8 mouse cellular contexts compared by ENCODE assay signal in genomic region chr12:76177000-76177863, GRCm38 (mm10). TPM values are rescaled to one million over a fixed set of nuclear protein-coding genes. Genes with fewer than 3 reads are reported as not detected.
DNase-seq lines count a peak whose midpoint lies in the region; ATAC-seq and TF ChIP-seq lines count a peak whose summit lies in the region.

Gene Esr2 (minus strand): TSS chr12:76177259.

- H3K4me1 ChIP-seq in kidney, adult 2 months (ENCODE audit: control insufficient read depth, insufficient read depth, low read length) = no peaks in the 10 kb centered on the region
- H3K4me1 ChIP-seq in embryonic facial prominence, embryonic 14.5 days (ENCODE audit: control insufficient read depth, insufficient read depth, low read length) = no peaks in the 10 kb centered on the region
- H3K4me1 ChIP-seq in hindbrain, embryonic 14.5 days (replicated peaks; ENCODE audit: control insufficient read depth, insufficient read depth, low read length) = peaks cover 10% of the 10 kb centered on the region; the same call in 1 of the 2 replicates
- no peaks in the 10 kb centered on the region for H3K4me1 ChIP-seq in neural tube, embryonic 11.5 days (ENCODE audit: control insufficient read depth, insufficient read depth, low read length)

- H3K27me3 ChIP-seq in kidney, adult 2 months (replicated peaks; ENCODE audit: control insufficient read depth, insufficient read depth, low read length) = peaks cover 2% of the 10 kb centered on the region; the same call in 1 of the 2 replicates
- 0 out of 2 replicates have a peak, but pooled peaks cover 4% of the 10 kb centered on the region for H3K27me3 ChIP-seq in embryonic facial prominence, embryonic 14.5 days (replicated peaks; ENCODE audit: control insufficient read depth, insufficient read depth, low read length)
- peaks cover 20% of the 10 kb centered on the region for H3K27me3 ChIP-seq in hindbrain, embryonic 14.5 days (ENCODE audit: control insufficient read depth, insufficient read depth, low read length)
- peaks cover 4% of the 10 kb centered on the region; the same call in 1 of the 2 replicates for H3K27me3 ChIP-seq in neural tube, embryonic 11.5 days (ENCODE audit: control insufficient read depth, insufficient read depth, low read length)

- 0 out of 2 replicates have a peak, but pooled peaks have one; percentile 76 for ATAC-seq in embryonic facial prominence, embryonic 14.5 days (ENCODE audit: low read depth)
- ATAC-seq in hindbrain, embryonic 14.5 days (ENCODE audit: low FRiP score) = peak; percentile 43; the same call in 1 of the 2 replicates
- ATAC-seq in neural tube, embryonic 11.5 days (ENCODE audit: insufficient read depth, low FRiP score, low TSS enrichment) = no peak; the same call in 1 of the 2 replicates

- H3K9me3 ChIP-seq in embryonic facial prominence, embryonic 14.5 days (ENCODE audit: control insufficient read depth, low read length) = no peaks in the 10 kb centered on the region
- no peaks in the 10 kb centered on the region for H3K9me3 ChIP-seq in hindbrain, embryonic 14.5 days (ENCODE audit: control insufficient read depth, low read length)
- H3K9me3 ChIP-seq in neural tube, embryonic 11.5 days (ENCODE audit: control insufficient read depth, low read length) = no peaks in the 10 kb centered on the region

- no peak for TF ChIP-seq CTCF in kidney, adult 2 months (conservative IDR thresholded peaks at IDR 0.05; ENCODE audit: insufficient read depth, insufficient read length, low read depth, low read length)

- peak within 1 kb of the TSS; percentile 22 for H3K4me3 ChIP-seq in kidney, adult 2 months (ENCODE audit: insufficient read depth, low read depth, low read length)
- peak within 1 kb of the TSS; percentile 40 for H3K4me3 ChIP-seq in embryonic facial prominence, embryonic 14.5 days (ENCODE audit: low read depth, low read length)
- H3K4me3 ChIP-seq in hindbrain, embryonic 14.5 days (replicated peaks; ENCODE audit: low read length) = peak within 1 kb of the TSS; percentile 40
- peak within 1 kb of the TSS; percentile 38 for H3K4me3 ChIP-seq in neural tube, embryonic 11.5 days (ENCODE audit: low read depth, low read length)

- 2% methylated on average over 39 of the region's 39 CpGs for WGBS in kidney, adult 2 months
- under 1% methylated on average over 39 of the region's 39 CpGs for WGBS in embryonic facial prominence, embryonic 14.5 days
- under 1% methylated on average over 39 of the region's 39 CpGs for WGBS in hindbrain, embryonic 14.5 days
- WGBS in neural tube, embryonic 11.5 days = under 1% methylated on average over 39 of the region's 39 CpGs

- H3K4me2 ChIP-seq in embryonic facial prominence, embryonic 14.5 days (ENCODE audit: low read depth, low read length) = peak within 1 kb of the TSS; percentile 95
- H3K4me2 ChIP-seq in hindbrain, embryonic 14.5 days (replicated peaks) = peak within 1 kb of the TSS; percentile 100
- peak within 1 kb of the TSS; percentile 76 for H3K4me2 ChIP-seq in neural tube, embryonic 11.5 days (ENCODE audit: low read depth)

- peak; percentile 10 for DNase-seq in kidney, adult 2 months
- DNase-seq in kidney, adult 8-10 months = no peak
- peak; percentile 70 for DNase-seq in ZHBTc4 (ENCODE audit: low read depth, low spot score)
- peak; percentile 68 for DNase-seq in embryonic facial prominence, embryonic 14.5 days (ENCODE audit: low spot score)
- peak; percentile 47 for DNase-seq in hindbrain, embryonic 14.5 days (ENCODE audit: low spot score)
- peak; percentile 34 to 36 for DNase-seq in lung, adult 18-20 months
- peak; percentile 51 for DNase-seq in neural tube, embryonic 11.5 days (ENCODE audit: low spot score)
- no peak for DNase-seq in frontal cortex, postnatal 14 days (ENCODE audit: low spot score in 2 of 2)

- no peak for TF ChIP-seq POLR2A in kidney, adult 2 months (IDR thresholded peaks at IDR 0.05; ENCODE audit: low read depth, low read length)

- no peak within 1 kb of the TSS for H3K27ac ChIP-seq in kidney, adult 2 months (ENCODE audit: insufficient read depth, low read depth, low read length)
- no peak within 1 kb of the TSS for H3K27ac ChIP-seq in embryonic facial prominence, embryonic 14.5 days (replicated peaks; ENCODE audit: low read depth, low read length)
- no peak within 1 kb of the TSS for H3K27ac ChIP-seq in hindbrain, embryonic 14.5 days
- H3K27ac ChIP-seq in neural tube, embryonic 11.5 days (ENCODE audit: low read depth, low read length) = no peak within 1 kb of the TSS

- H3K9ac ChIP-seq in embryonic facial prominence, embryonic 14.5 days (ENCODE audit: low read depth, low read length) = peak within 1 kb of the TSS; percentile 47
- H3K9ac ChIP-seq in hindbrain, embryonic 14.5 days = peak within 1 kb of the TSS; percentile 59
- peak within 1 kb of the TSS; percentile 33 for H3K9ac ChIP-seq in neural tube, embryonic 11.5 days (ENCODE audit: low read length)

- no peaks in the 10 kb centered on the region for H3K36me3 ChIP-seq in kidney, adult 2 months (ENCODE audit: control insufficient read depth, insufficient read depth, low read length)
- no peaks in the 10 kb centered on the region for H3K36me3 ChIP-seq in embryonic facial prominence, embryonic 14.5 days (ENCODE audit: control insufficient read depth, insufficient read depth, low read length)
- no peaks in the 10 kb centered on the region for H3K36me3 ChIP-seq in hindbrain, embryonic 14.5 days (replicated peaks; ENCODE audit: control insufficient read depth, insufficient read depth)
- no peaks in the 10 kb centered on the region for H3K36me3 ChIP-seq in neural tube, embryonic 11.5 days (ENCODE audit: control insufficient read depth, insufficient read depth, low read length)

RNA-seq across cellular contexts. Expression of gene Esr2, which starts in this region (rescaled TPM):
- polyA plus RNA-seq in kidney, adult 2 months (2012; rRNA removed) = 0.17 and 0.31 TPM in 2 replicates
- polyA plus RNA-seq in embryonic facial prominence, embryonic 14.5 days (2014; fragmentation: Nextera tagmentation; extraction: Ambion mirVana) = 0.54 TPM in 1 of 2 replicates, not detected in the other
- 0.08 and 0.31 TPM in 2 replicates for polyA plus RNA-seq in hindbrain, embryonic 14.5 days (2014; fragmentation: Nextera tagmentation; extraction: Ambion mirVana)
- polyA plus RNA-seq in neural tube, embryonic 11.5 days (2014; fragmentation: Nextera tagmentation; extraction: Ambion mirVana) = 0.11 and 0.18 TPM in 2 replicates

Comparison
In these comparisons a context has a peak if more than half of its experiments do, and no peak if none do; other contexts are left out.
1. Peak in DNase-seq and H3K4me3 ChIP-seq in kidney, adult 2 months; RNA of the gene not detected or under 1 TPM.
2. Peak in DNase-seq, ATAC-seq, H3K4me3 ChIP-seq, H3K9ac ChIP-seq and H3K4me2 ChIP-seq in embryonic facial prominence, embryonic 14.5 days; RNA of the gene not detected or under 1 TPM.
3. Peak in DNase-seq, ATAC-seq, H3K4me3 ChIP-seq, H3K9ac ChIP-seq and H3K4me2 ChIP-seq in hindbrain, embryonic 14.5 days; RNA of the gene not detected or under 1 TPM.
4. Peak in DNase-seq, H3K4me3 ChIP-seq, H3K9ac ChIP-seq and H3K4me2 ChIP-seq in neural tube, embryonic 11.5 days; RNA of the gene not detected or under 1 TPM.
5. DNase-seq: peak in ZHBTc4 (single experiment) and lung, adult 18-20 months (2 of 2); none in kidney, adult 8-10 months (0 of 2) and frontal cortex, postnatal 14 days (0 of 2).
6. Peak in every context shown above with its lines, with median percentiles within 50 percentile points of each other: H3K4me3 ChIP-seq, H3K4me2 ChIP-seq and H3K9ac ChIP-seq.